In the genomic region with DNA sequence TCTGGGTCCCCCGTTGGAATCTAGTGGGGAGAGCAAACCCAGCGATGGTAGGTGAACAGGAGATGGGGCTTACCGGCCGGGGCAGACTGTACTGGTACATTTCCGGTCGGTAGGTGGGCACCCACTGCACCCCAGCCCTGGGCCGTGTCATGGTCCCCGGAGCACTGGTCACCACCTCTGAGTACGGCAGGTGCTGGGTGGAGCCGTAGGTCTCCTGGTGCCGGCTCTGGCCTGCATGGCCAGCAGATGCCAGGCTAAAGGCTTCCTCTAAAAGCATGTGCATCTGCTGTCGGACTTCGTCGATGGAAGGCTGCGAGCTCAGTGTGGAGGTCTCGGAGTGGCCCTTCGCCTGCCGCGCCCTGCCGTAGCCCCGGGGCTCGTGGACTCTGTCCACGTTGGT, we compare ENCODE assay signal across 19 mouse cellular contexts. TPM values are rescaled to one million over a fixed set of nuclear protein-coding genes. Genes with fewer than 3 reads are reported as not detected.
DNase-seq lines count a peak whose midpoint lies in the region; ATAC-seq and TF ChIP-seq lines count a peak whose summit lies in the region.
"Had no signal": no experiment of that assay in that cellular context is flagged by ENCODE, and none has a peak within 500 bp of the region (broad histone marks: within the 10 kb centered on the region; RNA-seq: fewer than 3 reads in every experiment).

No protein-coding gene starts in this region.

- H3K4me3 ChIP-seq in forebrain, embryonic 12.5 days (replicated peaks), result no peak overlapping the region
- no peak overlapping the region for H3K4me3 ChIP-seq in forebrain, embryonic 15.5 days
- H3K4me3 ChIP-seq in hindbrain, embryonic 14.5 days (replicated peaks; ENCODE audit: low read length), result no peak overlapping the region
- H3K4me3 ChIP-seq in midbrain, embryonic 13.5 days (replicated peaks), result no peak overlapping the region
- H3K4me3 ChIP-seq in kidney, adult 2 months (ENCODE audit: insufficient read depth, low read depth, low read length), result no peak overlapping the region
- no peak overlapping the region for H3K4me3 ChIP-seq in kidney, embryonic 15.5 days (replicated peaks)
- H3K4me3 ChIP-seq: embryonic facial prominence, embryonic 15.5 days; heart, embryonic 12.5 days; limb, embryonic 15.5 days; liver, embryonic 15.5 days; neural tube, embryonic 15.5 days had no signal

- H3K9ac ChIP-seq in forebrain, embryonic 12.5 days, result no peak overlapping the region
- no peak overlapping the region for H3K9ac ChIP-seq in forebrain, embryonic 15.5 days (replicated peaks)
- H3K9ac ChIP-seq in hindbrain, embryonic 14.5 days, result no peak overlapping the region; the same call in 1 of the 2 replicates
- no peak overlapping the region for H3K9ac ChIP-seq in midbrain, embryonic 13.5 days (replicated peaks)
- no peak overlapping the region for H3K9ac ChIP-seq in kidney, embryonic 15.5 days
- H3K9ac ChIP-seq: embryonic facial prominence, embryonic 15.5 days; heart, embryonic 12.5 days; limb, embryonic 15.5 days; liver, embryonic 15.5 days; neural tube, embryonic 15.5 days had no signal

- no peaks in the 10 kb centered on the region for H3K27me3 ChIP-seq in forebrain, embryonic 12.5 days
- H3K27me3 ChIP-seq in forebrain, embryonic 15.5 days, result no peaks in the 10 kb centered on the region
- no peaks in the 10 kb centered on the region for H3K27me3 ChIP-seq in hindbrain, embryonic 14.5 days (ENCODE audit: control insufficient read depth, insufficient read depth, low read length)
- no peaks in the 10 kb centered on the region for H3K27me3 ChIP-seq in midbrain, embryonic 13.5 days
- H3K27me3 ChIP-seq in kidney, adult 2 months (replicated peaks; ENCODE audit: control insufficient read depth, insufficient read depth, low read length), result no peaks in the 10 kb centered on the region
- H3K27me3 ChIP-seq in kidney, embryonic 15.5 days, result no peaks in the 10 kb centered on the region
- H3K27me3 ChIP-seq: embryonic facial prominence, embryonic 15.5 days; heart, embryonic 12.5 days; limb, embryonic 15.5 days; liver, embryonic 15.5 days; neural tube, embryonic 15.5 days had no signal

- TF ChIP-seq POLR2A in kidney, adult 2 months (IDR thresholded peaks at IDR 0.05; ENCODE audit: low read depth, low read length), result no peak

- no peak overlapping the region for H3K27ac ChIP-seq in forebrain, embryonic 12.5 days
- no peak overlapping the region for H3K27ac ChIP-seq in forebrain, embryonic 15.5 days (replicated peaks)
- 0 out of 2 replicates have a peak overlapping the region, but pooled peaks have one; percentile 47 for H3K27ac ChIP-seq in hindbrain, embryonic 14.5 days
- peak overlapping the region; percentile 25; the same call in 1 of the 2 replicates for H3K27ac ChIP-seq in midbrain, embryonic 13.5 days
- H3K27ac ChIP-seq in kidney, adult 2 months (ENCODE audit: insufficient read depth, low read depth, low read length), result no peak overlapping the region
- H3K27ac ChIP-seq in kidney, embryonic 15.5 days, result no peak overlapping the region
- H3K27ac ChIP-seq: embryonic facial prominence, embryonic 15.5 days; limb, embryonic 15.5 days; liver, embryonic 15.5 days; neural tube, embryonic 15.5 days had no signal

- no peaks in the 10 kb centered on the region for H3K36me3 ChIP-seq in forebrain, embryonic 12.5 days (replicated peaks)
- H3K36me3 ChIP-seq in forebrain, embryonic 15.5 days, result peaks cover 6% of the 10 kb centered on the region; the same call in 1 of the 2 replicates
- peaks cover 18% of the 10 kb centered on the region for H3K36me3 ChIP-seq in hindbrain, embryonic 14.5 days (replicated peaks; ENCODE audit: control insufficient read depth, insufficient read depth)
- 0 out of 2 replicates have a peak, but pooled peaks cover 4% of the 10 kb centered on the region for H3K36me3 ChIP-seq in midbrain, embryonic 13.5 days
- H3K36me3 ChIP-seq in kidney, adult 2 months (ENCODE audit: control insufficient read depth, insufficient read depth, low read length), result no peaks in the 10 kb centered on the region
- H3K36me3 ChIP-seq in kidney, embryonic 15.5 days, result no peaks in the 10 kb centered on the region
- H3K36me3 ChIP-seq: embryonic facial prominence, embryonic 15.5 days; heart, embryonic 12.5 days; limb, embryonic 15.5 days; liver, embryonic 15.5 days had no signal

- peaks cover 14% of the 10 kb centered on the region for H3K4me1 ChIP-seq in forebrain, embryonic 12.5 days
- H3K4me1 ChIP-seq in forebrain, embryonic 15.5 days, result peaks cover 14% of the 10 kb centered on the region
- peaks cover 8% of the 10 kb centered on the region; the same call in 1 of the 2 replicates for H3K4me1 ChIP-seq in hindbrain, embryonic 14.5 days (replicated peaks; ENCODE audit: control insufficient read depth, insufficient read depth, low read length)
- H3K4me1 ChIP-seq in midbrain, embryonic 13.5 days (replicated peaks), result peaks cover 15% of the 10 kb centered on the region
- H3K4me1 ChIP-seq in kidney, adult 2 months (ENCODE audit: control insufficient read depth, insufficient read depth, low read length), result no peaks in the 10 kb centered on the region
- H3K4me1 ChIP-seq in kidney, embryonic 15.5 days, result peaks cover 7% of the 10 kb centered on the region
- H3K4me1 ChIP-seq: embryonic facial prominence, embryonic 15.5 days; heart, embryonic 12.5 days; liver, embryonic 15.5 days had no signal

- peak; percentile 44; the same call in 1 of the 2 replicates for ATAC-seq in forebrain, embryonic 12.5 days (ENCODE audit: low FRiP score)
- ATAC-seq in forebrain, embryonic 15.5 days (replicated peaks), result peak; percentile 50
- ATAC-seq in hindbrain, embryonic 14.5 days (ENCODE audit: low FRiP score), result peak; percentile 52; the same call in 1 of the 2 replicates
- peak; percentile 61 for ATAC-seq in midbrain, embryonic 13.5 days
- no peak for ATAC-seq in kidney, embryonic 15.5 days (replicated peaks; ENCODE audit: low FRiP score)

- no peak overlapping the region for H3K4me2 ChIP-seq in forebrain, embryonic 12.5 days
- no peak overlapping the region for H3K4me2 ChIP-seq in forebrain, embryonic 15.5 days (replicated peaks)
- 0 out of 2 replicates have a peak overlapping the region, but pooled peaks have one; percentile 15 for H3K4me2 ChIP-seq in hindbrain, embryonic 14.5 days (replicated peaks)
- H3K4me2 ChIP-seq in midbrain, embryonic 13.5 days (replicated peaks), result peak overlapping the region; percentile 36
- H3K4me2 ChIP-seq in kidney, embryonic 15.5 days, result no peak overlapping the region
- H3K4me2 ChIP-seq: embryonic facial prominence, embryonic 15.5 days; heart, embryonic 12.5 days; limb, embryonic 15.5 days; liver, embryonic 15.5 days; neural tube, embryonic 15.5 days had no signal

- no peak for TF ChIP-seq CTCF in kidney, adult 2 months (conservative IDR thresholded peaks at IDR 0.05; ENCODE audit: insufficient read depth, insufficient read length, low read depth, low read length)

- WGBS in forebrain, embryonic 12.5 days, result 94% methylated on average over 23 of the region's 23 CpGs
- 88% methylated on average over 23 of the region's 23 CpGs for WGBS in forebrain, embryonic 15.5 days
- 89% methylated on average over 23 of the region's 23 CpGs for WGBS in hindbrain, embryonic 14.5 days
- 90% methylated on average over 23 of the region's 23 CpGs for WGBS in midbrain, embryonic 13.5 days
- WGBS in kidney, adult 2 months, result 97% methylated on average over 23 of the region's 23 CpGs
- 95% methylated on average over 23 of the region's 23 CpGs for WGBS in kidney, embryonic 15.5 days

- DNase-seq in hindbrain, embryonic 14.5 days (ENCODE audit: low spot score), result no peak
- DNase-seq in kidney, adult 2 months, result no peak
- no peak for DNase-seq in kidney, adult 9 months
- DNase-seq: adrenal gland, postnatal 25 days; B cell, adult 2 months; cerebellum, adult 18-20 months; cerebellum, postnatal 25 days; layer of hippocampus, postnatal 36 days had no signal

- no peaks in the 10 kb centered on the region for H3K9me3 ChIP-seq in forebrain, embryonic 12.5 days
- no peaks in the 10 kb centered on the region for H3K9me3 ChIP-seq in forebrain, embryonic 15.5 days
- H3K9me3 ChIP-seq in hindbrain, embryonic 14.5 days (ENCODE audit: control insufficient read depth, low read length), result no peaks in the 10 kb centered on the region
- H3K9me3 ChIP-seq in midbrain, embryonic 13.5 days, result no peaks in the 10 kb centered on the region
- no peaks in the 10 kb centered on the region for H3K9me3 ChIP-seq in kidney, embryonic 15.5 days (replicated peaks)
- H3K9me3 ChIP-seq: embryonic facial prominence, embryonic 15.5 days; heart, embryonic 12.5 days; limb, embryonic 15.5 days; liver, embryonic 15.5 days; neural tube, embryonic 15.5 days had no signal

RNA-seq across cellular contexts. Expression of a gene that starts 45.2 kb away (rescaled TPM):
- polyA plus RNA-seq in forebrain, embryonic 12.5 days (2016; fragmentation: Nextera tagmentation; extraction: Ambion mirVana), result not detected in 2 replicates
- polyA plus RNA-seq in forebrain, embryonic 15.5 days (2015; fragmentation: Nextera tagmentation; extraction: Ambion mirVana), result not detected in 2 replicates
- not detected in 2 replicates for polyA plus RNA-seq in hindbrain, embryonic 14.5 days (2014; fragmentation: Nextera tagmentation; extraction: Ambion mirVana)
- not detected in 2 replicates for polyA plus RNA-seq in midbrain, embryonic 13.5 days (2015; fragmentation: Nextera tagmentation; extraction: Ambion mirVana)
- polyA plus RNA-seq in kidney, adult 2 months (2012; rRNA removed), result 0.12 and 0.19 TPM in 2 replicates
- 0.19 TPM in 1 of 2 replicates, not detected in the other for polyA plus RNA-seq in kidney, embryonic 15.5 days (2015; fragmentation: Nextera tagmentation; extraction: Ambion mirVana)
- polyA plus RNA-seq: embryonic facial prominence, embryonic 15.5 days; intestine, embryonic 14.5 days; limb, embryonic 15.5 days; lung, embryonic 16.5 days; neural tube, embryonic 15.5 days had no signal

Comparison
In these comparisons a context has a peak if more than half of its experiments do, and no peak if none do; other contexts are left out.
1. H3K27ac ChIP-seq: peak in hindbrain, embryonic 14.5 days (single experiment) and midbrain, embryonic 13.5 days (single experiment); none in forebrain, embryonic 12.5 days (single experiment), forebrain, embryonic 15.5 days (single experiment), kidney, adult 2 months (single experiment) and kidney, embryonic 15.5 days (single experiment).
2. H3K4me2 ChIP-seq: peak in hindbrain, embryonic 14.5 days (single experiment) and midbrain, embryonic 13.5 days (single experiment); none in forebrain, embryonic 12.5 days (single experiment), forebrain, embryonic 15.5 days (single experiment) and kidney, embryonic 15.5 days (single experiment).